Mouse (Mus musculus) urinary bladder, postnatal 0 days (tissue): ENCODE data around the gene Gm4836. TPM values are rescaled to one million over a fixed set of nuclear protein-coding genes. Genes with fewer than 3 reads are reported as not detected.

ENCODE experiments used
- polyA plus RNA-seq: library from polyadenylated mRNA; unstranded; fragments of >200 nt; fragmentation: Nextera tagmentation; extraction: Ambion mirVana; gene quantifications from 2 replicates; pipeline ENCODE4 v1.2.1, GENCODE M21; 2015

Gene Gm4836
- not detected in 2 replicates for polyA plus RNA-seq

GRCm38 (mm10) chrX:28293532-28293931 lies at the start of gene Gm4836:
Gene Gm4836, minus strand, starts transcription at chrX:28293632.

